12 mouse cellular contexts compared by ENCODE assay signal in the genomic region with DNA sequence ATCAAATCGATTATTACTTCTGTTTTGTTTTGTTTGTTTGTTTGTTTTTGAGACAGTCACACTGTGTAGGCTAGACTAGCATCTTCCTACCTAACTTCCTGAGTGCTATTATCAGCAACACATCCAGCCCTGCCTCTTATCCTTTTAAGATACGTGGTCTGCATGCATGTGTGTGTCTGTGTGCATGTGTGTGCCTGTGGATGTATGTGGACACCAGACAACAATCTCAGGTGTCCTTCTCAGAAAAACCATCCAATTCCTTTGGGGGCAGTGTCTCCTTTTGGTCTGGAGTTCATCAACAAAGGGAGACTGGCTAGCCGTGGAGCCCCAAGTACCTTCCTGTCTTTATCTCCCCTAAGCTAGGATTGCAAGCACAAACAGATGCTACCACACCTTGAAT.
A peak's percentile ranks its signal among the peaks of the same experiment; 100 is the strongest.
DNase-seq lines count a peak whose midpoint lies in the region; ATAC-seq and TF ChIP-seq lines count a peak whose summit lies in the region.
"Had no signal": no experiment of that assay in that cellular context is flagged by ENCODE, and none has a peak within 500 bp of the region (broad histone marks: within the 10 kb centered on the region; RNA-seq: fewer than 3 reads in every experiment).

No protein-coding gene starts in this region.

- no peak for TF ChIP-seq CTCF in hindbrain, postnatal 0 days (IDR thresholded peaks at IDR 0.05; ENCODE audit: low read depth)
- TF ChIP-seq CTCF in thymus, adult 2 months (IDR thresholded peaks at IDR 0.05; ENCODE audit: borderline replicate concordance, control insufficient read depth, extremely low read depth, insufficient read depth, low read length, poor library complexity): no peak

- TF ChIP-seq POLR2A in thymus, adult 2 months (IDR thresholded peaks at IDR 0.05; ENCODE audit: control insufficient read depth, extremely low read depth, insufficient read depth, low read length, poor library complexity): no peak

- peak overlapping the region; percentile 94 for H3K27ac ChIP-seq in hindbrain, embryonic 13.5 days
- H3K27ac ChIP-seq in hindbrain, postnatal 0 days: no peak overlapping the region
- peak overlapping the region; percentile 76 for H3K27ac ChIP-seq in thymus, adult 2 months (ENCODE audit: control insufficient read depth, insufficient read depth, low read length)

- H3K9me3 ChIP-seq in hindbrain, embryonic 13.5 days: no peaks in the 10 kb centered on the region
- H3K9me3 ChIP-seq in hindbrain, postnatal 0 days (ENCODE audit: low read length): no peaks in the 10 kb centered on the region
- H3K9me3 ChIP-seq: forebrain, embryonic 15.5 days had no signal

- no peaks in the 10 kb centered on the region for H3K27me3 ChIP-seq in hindbrain, embryonic 13.5 days
- no peaks in the 10 kb centered on the region for H3K27me3 ChIP-seq in hindbrain, postnatal 0 days (ENCODE audit: insufficient read depth, low read length)
- no peaks in the 10 kb centered on the region for H3K27me3 ChIP-seq in thymus, adult 2 months (ENCODE audit: control insufficient read depth, insufficient read depth, low read length)
- H3K27me3 ChIP-seq: forebrain, embryonic 15.5 days had no signal

- peak overlapping the region; percentile 15; the same call in 1 of the 2 replicates for H3K9ac ChIP-seq in hindbrain, embryonic 13.5 days
- H3K9ac ChIP-seq in hindbrain, postnatal 0 days (replicated peaks; ENCODE audit: low read length): no peak overlapping the region
- H3K9ac ChIP-seq: forebrain, embryonic 15.5 days had no signal

- 81% methylated on average over 3 of the region's 3 CpGs for WGBS in hindbrain, embryonic 13.5 days
- WGBS in hindbrain, postnatal 0 days: 77% methylated on average over 3 of the region's 3 CpGs
- WGBS in thymus, adult 2 months: 42% methylated on average over 3 of the region's 3 CpGs

- DNase-seq in CD4-positive, CD25-positive, alpha-beta regulatory T cell, adult 2 months (ENCODE audit: low read depth, low spot score): peak; percentile 55
- DNase-seq in hindbrain, postnatal 0 days (ENCODE audit: low spot score): no peak
- DNase-seq in thymus, adult 2 months: no peak
- DNase-seq in thymus, adult 18-20 months: no peak
- no peak for DNase-seq in layer of hippocampus, adult 8-10 months (ENCODE audit: low spot score in 2 of 2)
- DNase-seq in urinary bladder, adult 2 months (ENCODE audit: low spot score): no peak
- DNase-seq: adrenal gland, adult 8-10 months; kidney, postnatal 14 days; right cerebral cortex, postnatal 4 days had no signal

- H3K36me3 ChIP-seq in hindbrain, embryonic 13.5 days: no peaks in the 10 kb centered on the region
- no peaks in the 10 kb centered on the region for H3K36me3 ChIP-seq in hindbrain, postnatal 0 days (ENCODE audit: insufficient read depth, low read length)
- no peaks in the 10 kb centered on the region for H3K36me3 ChIP-seq in thymus, adult 2 months (ENCODE audit: control insufficient read depth, insufficient read depth, low read length)
- H3K36me3 ChIP-seq: forebrain, embryonic 15.5 days had no signal

- H3K4me1 ChIP-seq in hindbrain, embryonic 13.5 days (replicated peaks): peaks cover 46% of the 10 kb centered on the region
- peaks cover 12% of the 10 kb centered on the region for H3K4me1 ChIP-seq in hindbrain, postnatal 0 days (ENCODE audit: insufficient read depth, low read length)
- peaks cover 27% of the 10 kb centered on the region for H3K4me1 ChIP-seq in thymus, adult 2 months (replicated peaks; ENCODE audit: control insufficient read depth, insufficient read depth, low read length)

- no peak overlapping the region for H3K4me3 ChIP-seq in hindbrain, embryonic 13.5 days
- H3K4me3 ChIP-seq in hindbrain, postnatal 0 days (ENCODE audit: low read length): no peak overlapping the region
- no peak overlapping the region for H3K4me3 ChIP-seq in thymus, adult 2 months (ENCODE audit: control insufficient read depth, insufficient read depth, low read length)
- H3K4me3 ChIP-seq: forebrain, embryonic 15.5 days had no signal

- ATAC-seq in CD4-positive, CD25-positive, alpha-beta regulatory T cell, adult 4 months: no peak
- no peak for ATAC-seq in hindbrain, embryonic 13.5 days (ENCODE audit: low FRiP score)
- no peak for ATAC-seq in hindbrain, postnatal 0 days
- ATAC-seq: forebrain, embryonic 15.5 days had no signal

- H3K4me2 ChIP-seq in hindbrain, embryonic 13.5 days: no peak overlapping the region
- no peak overlapping the region for H3K4me2 ChIP-seq in hindbrain, postnatal 0 days (ENCODE audit: low read depth, low read length)
